Mouse (Mus musculus): ENCODE measurements around the gene Tsnaxip1. TPM values are rescaled to one million over a fixed set of nuclear protein-coding genes. Genes with fewer than 3 reads are reported as not detected.
A peak's percentile ranks its signal among the peaks of the same experiment; 100 is the strongest.
"Not testable (repeated sequence)": the region's sequence is repeated elsewhere in the genome, so short reads cannot be mapped to it uniquely, and the experiment has no call there.

The Tsnaxip1 gene
- polyA plus RNA-seq, 1 experiment from 2014 or later: 0.19 TPM

DNA sequence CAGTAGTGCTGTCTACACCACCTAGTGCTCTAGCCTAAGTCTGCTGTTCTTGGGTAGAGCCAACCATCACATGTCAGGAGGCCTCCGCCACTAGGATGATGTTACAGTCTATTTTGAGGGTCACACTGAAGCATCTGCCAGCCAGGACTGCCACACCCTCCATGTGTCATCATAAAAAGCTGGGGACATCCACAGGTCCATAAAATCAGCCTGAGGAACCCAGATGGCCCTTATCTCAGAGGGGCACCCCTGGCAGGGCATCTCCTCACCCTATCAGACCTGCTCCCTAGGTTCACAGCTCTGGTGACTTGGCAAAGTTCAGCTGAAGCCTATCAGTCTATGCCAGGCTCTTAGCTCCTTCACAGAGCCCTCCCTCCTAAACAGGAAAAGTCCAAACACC, 6.6 kb upstream of the Tsnaxip1 start:
- peak; percentile 97 for ATAC-seq
- peak overlapping the region; percentile 97 for H3K27ac ChIP-seq
- peaks cover 95% of the 10 kb centered on the region for H3K4me1 ChIP-seq
- no peaks in the 10 kb centered on the region for H3K9me3 ChIP-seq (replicated peaks)
- 14% methylated on average over 1 of the region's 1 CpGs for WGBS (ENCODE audit: insufficient replicate concordance)
- H3K27me3 ChIP-seq (replicated peaks): no peaks in the 10 kb centered on the region
- peak overlapping the region; percentile 73 for H3K9ac ChIP-seq
- peak overlapping the region; percentile 75 for H3K4me2 ChIP-seq
- peak overlapping the region; percentile 97 for H3K4me3 ChIP-seq
- peaks cover 94% of the 10 kb centered on the region for H3K36me3 ChIP-seq

DNA sequence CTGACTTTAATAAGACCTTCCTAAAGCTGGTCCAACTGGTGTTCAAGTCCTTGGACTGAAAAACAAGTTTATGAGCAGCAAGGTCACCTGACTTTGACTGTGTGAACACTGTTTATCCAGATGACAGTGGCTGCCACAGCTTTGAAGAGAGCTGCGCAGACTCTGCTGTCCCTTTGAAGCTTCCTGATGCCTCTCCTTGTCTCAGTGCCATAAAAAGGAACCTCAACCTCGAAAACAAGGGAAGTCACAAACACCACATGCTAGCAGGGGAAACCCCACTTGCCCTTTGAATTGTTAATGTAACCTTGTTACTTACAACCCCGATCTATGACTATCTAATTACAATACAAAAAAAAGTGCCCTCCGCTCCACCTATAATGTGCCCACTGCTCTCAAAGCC, 2.0 kb upstream of the Tsnaxip1 start:
- Histone ChIP-seq H3K9me3 (replicated peaks) (no peaks in the 10 kb centered on the region), H3K4me2 (peak overlapping the region; percentile 75), H3K9ac (peak overlapping the region; percentile 97), H3K36me3 (peaks cover 58% of the 10 kb centered on the region), H3K27me3 (replicated peaks) (no peaks in the 10 kb centered on the region), H3K4me3 (peak overlapping the region; percentile 97), H3K27ac (peak overlapping the region; percentile 97), H3K4me1 (peaks cover 82% of the 10 kb centered on the region)
- WGBS (ENCODE audit: insufficient replicate concordance): 74% methylated on average over 4 of the region's 4 CpGs
- no peak for ATAC-seq

DNA sequence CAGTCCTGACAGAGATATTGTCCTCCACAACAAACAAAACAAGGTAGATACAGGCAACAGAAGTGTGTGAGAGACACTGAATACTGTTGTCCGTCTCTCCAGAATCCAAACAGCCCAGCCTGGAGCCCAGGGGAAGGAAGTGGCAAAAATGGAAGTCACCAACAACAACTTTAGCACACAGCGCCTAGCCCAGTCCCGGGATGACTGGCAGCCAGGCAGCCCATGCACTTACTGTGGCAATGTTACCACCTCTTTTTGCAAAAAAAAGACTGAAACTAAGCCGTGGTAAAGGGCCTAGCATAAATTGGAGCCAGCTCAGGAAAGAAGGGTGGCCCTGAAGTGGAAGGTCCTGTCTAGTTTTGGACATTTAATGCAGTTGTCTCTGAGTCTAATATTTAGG, 1.2 kb upstream of the Tsnaxip1 start:
- 3% methylated on average over 4 of the region's 4 CpGs for WGBS (ENCODE audit: insufficient replicate concordance)
- peaks cover 50% of the 10 kb centered on the region for H3K36me3 ChIP-seq
- H3K27ac ChIP-seq: peak overlapping the region; percentile 97
- ATAC-seq: no peak
- no peaks in the 10 kb centered on the region for H3K9me3 ChIP-seq (replicated peaks)
- H3K4me1 ChIP-seq: peaks cover 79% of the 10 kb centered on the region
- no peaks in the 10 kb centered on the region for H3K27me3 ChIP-seq (replicated peaks)
- H3K9ac ChIP-seq: peak overlapping the region; percentile 97
- H3K4me2 ChIP-seq: peak overlapping the region; percentile 75
- peak overlapping the region; percentile 97 for H3K4me3 ChIP-seq

DNA sequence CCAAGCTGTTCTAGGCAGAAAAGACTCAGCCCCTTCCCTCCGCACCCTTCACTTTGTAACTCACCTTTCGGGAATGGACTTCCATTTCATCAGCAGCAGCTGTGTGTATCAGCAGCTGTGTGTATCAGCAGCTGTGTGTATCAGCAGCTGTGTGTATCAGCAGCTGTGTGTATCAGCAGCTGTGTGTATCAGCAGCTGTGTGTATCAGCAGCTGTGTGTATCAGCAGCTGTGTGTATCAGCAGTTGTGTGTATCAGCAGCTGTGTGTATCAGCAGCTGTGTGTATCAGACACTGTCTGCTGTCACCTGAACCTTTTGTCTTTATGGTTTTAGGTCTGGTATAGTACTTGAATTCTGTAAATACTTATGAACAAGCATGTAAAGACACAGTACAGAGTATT, 6.2 kb downstream of the Tsnaxip1 start:
- H3K27ac ChIP-seq: peak overlapping the region; percentile 94
- not testable (repeated sequence) for H3K27me3 ChIP-seq (replicated peaks); H3K36me3 ChIP-seq; H3K9me3 ChIP-seq (replicated peaks)
- WGBS (ENCODE audit: insufficient replicate concordance): 67% methylated on average over 2 of the region's 2 CpGs
- H3K9ac ChIP-seq: peak overlapping the region; percentile 73
- peaks cover 61% of the 10 kb centered on the region for H3K4me1 ChIP-seq
- 0 out of 2 replicates have a peak, but pooled peaks have one; percentile 36 for ATAC-seq
- H3K4me3 ChIP-seq: peak overlapping the region; percentile 57
- H3K4me2 ChIP-seq: peak overlapping the region; percentile 64

DNA sequence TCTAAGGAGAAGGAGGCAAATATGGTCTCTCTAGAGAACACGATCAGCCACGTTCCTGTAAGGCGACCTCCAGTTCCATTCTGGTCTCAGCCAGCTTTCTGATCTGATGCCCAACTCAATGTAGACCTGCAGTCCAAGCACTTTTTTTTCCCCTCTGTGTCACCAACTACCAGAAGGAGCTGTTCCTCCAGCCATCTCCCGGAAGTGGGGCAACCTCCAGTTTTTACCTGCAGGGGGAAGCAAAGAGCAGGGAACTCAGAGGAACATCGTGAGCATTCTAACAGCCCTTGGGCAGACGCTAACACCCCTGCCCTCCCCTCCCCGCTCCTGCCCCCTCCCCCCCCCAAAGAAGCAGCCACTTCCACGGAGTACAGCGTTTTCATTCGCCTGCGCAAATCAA, 7.8 kb downstream of the Tsnaxip1 start:
- peak overlapping the region; percentile 78 for H3K27ac ChIP-seq
- H3K36me3 ChIP-seq: no peaks in the 10 kb centered on the region
- ATAC-seq: peak; percentile 68
- WGBS (ENCODE audit: insufficient replicate concordance): 22% methylated on average over 11 of the region's 11 CpGs
- peaks cover 51% of the 10 kb centered on the region for H3K4me1 ChIP-seq
- H3K4me2 ChIP-seq: peak overlapping the region; percentile 43
- no peaks in the 10 kb centered on the region for H3K9me3 ChIP-seq (replicated peaks)
- H3K27me3 ChIP-seq (replicated peaks): no peaks in the 10 kb centered on the region
- peak overlapping the region; percentile 17; the same call in 1 of the 2 replicates for H3K9ac ChIP-seq
- no peak overlapping the region for H3K4me3 ChIP-seq

DNA sequence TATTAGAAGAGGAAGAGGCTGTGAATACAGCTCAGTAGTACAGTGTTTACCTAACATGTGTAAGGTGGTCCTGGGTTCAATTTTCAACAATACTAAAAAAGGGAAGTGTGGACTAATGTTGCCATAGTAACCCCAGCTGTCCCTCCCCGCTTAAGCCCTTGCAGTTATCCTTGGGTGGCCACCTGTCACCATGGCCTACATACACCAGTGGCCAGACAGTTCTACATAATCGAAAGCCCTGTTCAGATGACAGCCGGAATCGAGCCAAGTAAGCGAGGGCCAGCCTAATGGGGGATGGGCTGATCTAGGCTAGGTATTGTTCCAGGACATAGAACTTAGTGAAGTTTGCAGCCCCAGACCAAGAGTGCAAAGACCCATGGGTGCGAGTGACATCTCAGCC, 9.5 kb downstream of the Tsnaxip1 start:
- WGBS (ENCODE audit: insufficient replicate concordance): 75% methylated on average over 6 of the region's 6 CpGs
- no peak overlapping the region for H3K27ac ChIP-seq

DNA sequence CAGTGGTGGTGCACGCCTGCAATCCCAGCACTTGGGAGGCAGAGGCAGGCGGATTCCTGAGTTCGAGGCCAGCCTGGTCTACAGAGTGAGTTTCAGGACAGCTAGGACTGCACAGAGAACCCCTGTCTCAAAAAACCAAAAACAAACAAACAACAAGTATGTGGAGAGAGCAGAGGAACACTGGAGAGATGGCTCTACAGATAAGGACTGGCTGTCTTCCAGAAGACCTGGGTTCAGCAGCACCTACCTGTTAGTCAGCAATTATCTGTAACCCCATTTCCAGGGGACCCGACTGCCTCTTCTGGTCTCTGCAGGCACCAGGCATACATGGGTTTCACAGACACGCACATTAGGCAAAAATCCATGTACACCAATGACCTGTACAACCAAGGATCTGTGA, 11.7 kb downstream of the Tsnaxip1 start:
- ATAC-seq: no peak
- H3K27me3 ChIP-seq (replicated peaks): no peaks in the 10 kb centered on the region
- no peak overlapping the region for H3K4me3 ChIP-seq
- H3K9me3 ChIP-seq (replicated peaks): no peaks in the 10 kb centered on the region
- H3K4me2 ChIP-seq: no peak overlapping the region
- 73% methylated on average over 5 of the region's 5 CpGs for WGBS (ENCODE audit: insufficient replicate concordance)
- no peak overlapping the region for H3K27ac ChIP-seq
- no peak overlapping the region for H3K9ac ChIP-seq
- H3K36me3 ChIP-seq: peaks cover 30% of the 10 kb centered on the region
- H3K4me1 ChIP-seq: peaks cover 23% of the 10 kb centered on the region

More for the DNA sequence above, 9.5 kb downstream of the Tsnaxip1 start:
- H3K9ac ChIP-seq: no peak overlapping the region; the same call in 1 of the 2 replicates
- no peak overlapping the region for H3K4me2 ChIP-seq
- no peak overlapping the region for H3K4me3 ChIP-seq
- ATAC-seq: no peak
- peaks cover 41% of the 10 kb centered on the region for H3K4me1 ChIP-seq
- H3K9me3 ChIP-seq (replicated peaks): no peaks in the 10 kb centered on the region
- peaks cover 11% of the 10 kb centered on the region for H3K36me3 ChIP-seq
- H3K27me3 ChIP-seq (replicated peaks): no peaks in the 10 kb centered on the region

DNA sequence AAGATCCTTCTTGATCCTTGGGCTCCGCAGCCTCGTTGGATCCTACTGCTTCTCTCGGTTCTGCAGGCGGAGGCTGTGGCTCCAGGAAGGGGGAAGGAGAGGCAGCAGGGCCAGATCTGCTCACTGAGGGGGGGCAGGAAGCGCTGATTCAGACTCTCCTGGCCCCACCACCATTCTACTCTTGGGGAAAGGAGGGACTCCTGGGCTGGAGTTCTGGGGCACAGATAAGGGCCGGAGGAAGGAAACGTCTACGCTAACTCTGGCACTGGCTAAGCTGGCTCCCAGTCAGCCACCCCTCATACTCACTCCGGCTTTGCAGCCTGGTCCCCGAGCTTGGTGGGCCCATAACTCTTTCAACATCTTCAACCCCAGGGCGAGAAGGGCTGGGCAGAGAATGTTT, 19.1 kb downstream of the Tsnaxip1 start:
- H3K4me3 ChIP-seq: no peak overlapping the region
- peak overlapping the region; percentile 36; the same call in 1 of the 2 replicates for H3K9ac ChIP-seq
- no peak overlapping the region; the same call in 1 of the 2 replicates for H3K4me2 ChIP-seq
- H3K36me3 ChIP-seq: peaks cover 80% of the 10 kb centered on the region
- H3K27ac ChIP-seq: peak overlapping the region; percentile 37; the same call in 1 of the 2 replicates
- H3K4me1 ChIP-seq: peaks cover 27% of the 10 kb centered on the region
- no peaks in the 10 kb centered on the region for H3K27me3 ChIP-seq (replicated peaks)
- no peak for ATAC-seq
- WGBS (ENCODE audit: insufficient replicate concordance): 49% methylated on average over 11 of the region's 11 CpGs
- H3K9me3 ChIP-seq (replicated peaks): no peaks in the 10 kb centered on the region

DNA sequence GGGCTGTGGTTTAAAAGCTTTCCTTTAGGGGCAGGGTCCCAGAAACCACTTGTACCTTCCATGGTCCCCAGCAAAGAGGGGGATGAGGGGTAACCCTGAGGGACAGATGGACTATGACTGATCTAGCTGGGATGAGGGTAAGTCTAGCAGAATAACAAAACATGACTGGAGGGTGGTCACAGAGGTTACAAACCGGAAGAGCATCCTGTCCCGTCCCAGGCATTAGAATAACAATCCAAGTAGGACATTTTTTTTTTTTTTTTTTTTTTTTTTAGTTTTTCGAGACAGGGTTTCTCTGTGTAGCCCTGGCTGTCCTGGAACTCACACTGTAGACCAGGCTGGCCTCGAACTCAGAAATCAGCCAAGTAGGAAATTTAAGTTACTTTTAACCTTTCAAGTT, 22.5 kb downstream of the Tsnaxip1 start:
- Histone ChIP-seq H3K4me1 (peaks cover 37% of the 10 kb centered on the region), H3K9ac (no peak overlapping the region), H3K27ac (no peak overlapping the region), H3K9me3 (replicated peaks) (no peaks in the 10 kb centered on the region), H3K36me3 (peaks cover 50% of the 10 kb centered on the region), H3K27me3 (replicated peaks) (no peaks in the 10 kb centered on the region), H3K4me2 (peak overlapping the region; percentile 77), H3K4me3 (no peak overlapping the region)
- ATAC-seq: no peak
- WGBS (ENCODE audit: insufficient replicate concordance): 92% methylated on average over 4 of the region's 4 CpGs

DNA sequence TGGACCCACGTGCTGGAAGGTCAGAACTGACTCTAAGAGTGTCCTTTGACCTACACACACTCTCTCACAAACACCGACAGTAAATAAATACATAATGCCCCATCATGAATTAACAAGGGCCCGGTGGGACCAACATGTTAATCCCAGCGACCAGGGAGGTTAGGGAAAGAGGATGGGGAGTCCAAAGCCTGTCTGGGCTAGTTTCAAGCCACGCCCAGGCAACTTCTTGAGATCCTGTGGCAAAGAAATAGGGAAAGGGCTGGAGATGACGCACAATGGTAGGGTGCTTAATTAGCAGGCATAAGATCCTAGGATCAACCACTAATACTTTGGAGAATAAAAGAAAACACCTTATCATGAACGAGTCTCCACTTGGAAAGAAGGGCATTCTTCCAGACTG, 23.1 kb downstream of the Tsnaxip1 start:
- Histone ChIP-seq H3K4me2 (peak overlapping the region; percentile 77), H3K9ac (peak overlapping the region; percentile 52), H3K9me3 (replicated peaks) (no peaks in the 10 kb centered on the region), H3K27me3 (replicated peaks) (no peaks in the 10 kb centered on the region), H3K4me3 (peak overlapping the region; percentile 38), H3K4me1 (peaks cover 41% of the 10 kb centered on the region), H3K36me3 (peaks cover 44% of the 10 kb centered on the region), H3K27ac (peak overlapping the region; percentile 16; the same call in 1 of the 2 replicates)
- no peak for ATAC-seq
- WGBS (ENCODE audit: insufficient replicate concordance): 66% methylated on average over 7 of the region's 7 CpGs

DNA sequence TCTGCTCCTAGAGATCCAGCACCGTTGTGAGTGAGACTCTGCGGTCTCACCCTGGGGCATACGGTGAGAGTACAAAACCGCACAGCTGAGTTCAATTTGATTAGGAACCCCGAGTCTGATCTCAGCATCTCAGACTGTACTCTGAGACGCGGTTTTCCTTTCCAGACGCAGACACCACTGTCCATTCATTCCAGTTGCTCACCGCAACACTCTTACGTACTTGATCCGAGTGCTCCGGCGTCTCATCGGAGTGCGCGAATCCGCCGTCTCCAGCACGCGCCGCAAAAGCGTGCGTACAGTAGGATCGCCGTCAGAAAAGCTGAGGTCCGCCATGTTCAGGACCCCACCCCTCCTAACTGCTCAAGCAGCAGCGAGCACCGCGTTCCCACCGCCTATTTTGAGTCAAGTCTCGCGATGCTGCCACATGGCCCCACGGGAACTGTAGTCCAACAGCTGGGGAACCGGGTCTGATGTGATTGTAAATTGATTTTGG, 24.2 kb downstream of the Tsnaxip1 start:
- no peaks in the 10 kb centered on the region for H3K9me3 ChIP-seq (replicated peaks)
- peak overlapping the region; percentile 85 for H3K9ac ChIP-seq
- peaks cover 46% of the 10 kb centered on the region for H3K4me1 ChIP-seq
- H3K4me3 ChIP-seq: peak overlapping the region; percentile 72
- no peaks in the 10 kb centered on the region for H3K27me3 ChIP-seq (replicated peaks)
- WGBS (ENCODE audit: insufficient replicate concordance): under 1% methylated on average over 34 of the region's 34 CpGs
- peaks cover 33% of the 10 kb centered on the region for H3K36me3 ChIP-seq
- ATAC-seq: peak; percentile 74
- peak overlapping the region; percentile 77 for H3K4me2 ChIP-seq
- H3K27ac ChIP-seq: peak overlapping the region; percentile 90

DNA sequence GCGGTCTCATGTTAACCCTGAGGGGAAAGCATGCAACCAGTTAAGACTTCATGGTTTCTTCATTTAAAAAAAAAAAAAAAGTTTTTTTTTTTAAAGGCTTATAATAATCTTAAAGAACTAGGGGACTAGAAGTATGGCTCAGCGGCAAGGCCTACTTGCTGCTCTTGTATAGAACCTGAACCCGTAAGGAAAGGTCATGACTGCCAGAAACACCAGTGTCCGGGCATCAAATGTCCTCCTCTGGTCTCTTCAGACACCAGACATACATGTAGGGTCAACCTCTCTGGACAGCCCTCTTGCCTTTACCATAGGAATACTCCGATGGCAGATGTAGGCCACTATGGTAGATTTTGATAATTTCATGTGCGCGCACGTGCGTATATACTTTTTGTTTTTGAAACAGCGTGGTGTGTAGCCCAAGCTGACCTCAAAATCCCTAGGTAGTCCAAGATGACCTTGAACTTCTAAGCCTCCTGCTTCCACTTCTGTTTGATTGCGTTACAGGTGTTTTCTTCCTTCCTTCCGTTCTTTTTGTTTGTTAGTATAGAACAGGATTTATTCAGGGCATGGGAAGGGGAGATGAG, 24.7 kb downstream of the Tsnaxip1 start:
- Histone ChIP-seq H3K27ac (peak overlapping the region; percentile 90; the same call in 1 of the 2 replicates), H3K4me2 (peak overlapping the region; percentile 77), H3K36me3 (peaks cover 27% of the 10 kb centered on the region), H3K27me3 (replicated peaks) (no peaks in the 10 kb centered on the region), H3K9ac (peak overlapping the region; percentile 85), H3K4me3 (peak overlapping the region; percentile 72), H3K9me3 (replicated peaks) (no peaks in the 10 kb centered on the region), H3K4me1 (peaks cover 46% of the 10 kb centered on the region)
- ATAC-seq: no peak
- 73% methylated on average over 12 of the region's 12 CpGs for WGBS (ENCODE audit: insufficient replicate concordance)
